Mouse (Mus musculus) kidney, adult 18-20 months (tissue): Measurements from ENCODE around the gene Mettl7b.

Experiments
- DNase-seq: peaks from one replicate; pipeline ENCODE4 v3.0.0; 2021

The Mettl7b gene

DNA sequence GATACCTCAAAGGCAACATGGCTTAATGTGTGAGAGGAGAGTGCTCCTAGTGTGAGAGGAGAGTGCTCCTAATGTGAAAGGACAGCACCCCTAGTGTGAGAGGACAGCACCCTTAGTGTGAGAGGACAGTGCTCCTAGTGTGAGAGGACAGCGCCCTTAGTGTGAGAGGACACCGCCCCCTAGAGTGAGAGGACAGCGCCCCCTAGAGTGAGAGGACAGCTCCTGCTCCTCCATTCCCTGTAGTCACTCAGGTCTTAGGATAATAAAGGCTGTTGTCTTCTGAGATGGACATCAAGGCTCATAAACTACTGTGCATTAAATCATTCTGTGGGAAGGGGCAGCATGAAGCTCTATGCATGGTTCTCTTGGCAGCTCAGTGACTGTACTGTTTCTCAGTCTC, 15.1 kb downstream of the Mettl7b start:
- DNase-seq, result peak; percentile 67

GRCm38 (mm10) chr10:128940475-128941061, 20.2 kb downstream of the Mettl7b start:
- DNase-seq, result no peak

DNA sequence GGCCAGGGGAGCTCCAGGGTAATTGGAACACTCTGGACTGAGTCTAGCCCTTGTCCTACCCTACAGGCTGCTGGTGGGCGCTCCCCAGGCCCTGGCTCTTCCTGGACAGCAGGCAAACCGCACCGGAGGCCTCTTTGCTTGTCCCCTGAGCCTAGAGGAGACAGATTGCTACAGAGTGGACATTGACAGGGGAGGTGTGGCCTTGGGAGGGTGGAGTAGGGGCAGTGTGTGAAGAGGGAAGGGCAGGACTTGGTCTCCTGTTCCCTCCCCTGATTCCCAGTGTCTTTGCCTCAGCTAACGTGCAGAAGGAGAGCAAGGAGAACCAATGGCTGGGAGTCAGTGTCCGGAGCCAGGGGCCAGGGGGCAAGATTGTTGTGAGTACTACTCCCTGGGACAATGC, 21.8 kb downstream of the Mettl7b start:
- peak; percentile 53 for DNase-seq

GRCm38 (mm10) chr10:128938457-128938856, 22.3 kb downstream of the Mettl7b start:
- peak; percentile 87 for DNase-seq

GRCm38 (mm10) chr10:128937756-128938390, 22.9 kb downstream of the Mettl7b start:
- DNase-seq, result no peak

DNA sequence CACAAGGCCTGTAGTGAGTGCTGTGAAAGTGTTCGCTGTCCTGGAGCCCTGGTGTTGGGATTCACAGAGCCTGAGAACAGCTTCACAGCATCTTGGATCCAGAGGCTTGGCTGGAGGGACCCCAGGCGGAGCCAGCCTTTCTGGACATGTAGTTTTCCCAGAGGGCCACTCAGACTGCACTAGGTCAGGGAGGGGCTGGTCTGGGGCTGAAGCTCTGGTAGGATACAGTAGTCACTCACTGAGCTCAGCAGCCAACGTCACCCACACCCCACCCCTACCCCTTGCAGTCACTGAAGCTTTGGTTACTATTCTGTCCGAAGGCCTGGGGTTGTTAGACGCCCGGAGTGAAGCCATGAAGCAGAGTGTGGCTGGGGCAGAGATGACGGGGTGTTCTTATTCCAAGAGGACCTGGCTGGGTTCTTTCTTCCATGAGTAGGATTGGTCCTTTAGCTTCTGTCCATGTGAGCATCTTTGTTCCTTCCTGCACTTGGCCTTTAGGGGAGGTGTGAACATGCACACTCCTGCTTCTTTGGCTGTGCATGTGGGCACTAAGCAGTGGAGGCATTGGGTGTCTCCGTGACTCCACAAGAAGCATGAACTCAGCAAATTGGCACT, 24.9 kb downstream of the Mettl7b start:
- no peak for DNase-seq

DNA sequence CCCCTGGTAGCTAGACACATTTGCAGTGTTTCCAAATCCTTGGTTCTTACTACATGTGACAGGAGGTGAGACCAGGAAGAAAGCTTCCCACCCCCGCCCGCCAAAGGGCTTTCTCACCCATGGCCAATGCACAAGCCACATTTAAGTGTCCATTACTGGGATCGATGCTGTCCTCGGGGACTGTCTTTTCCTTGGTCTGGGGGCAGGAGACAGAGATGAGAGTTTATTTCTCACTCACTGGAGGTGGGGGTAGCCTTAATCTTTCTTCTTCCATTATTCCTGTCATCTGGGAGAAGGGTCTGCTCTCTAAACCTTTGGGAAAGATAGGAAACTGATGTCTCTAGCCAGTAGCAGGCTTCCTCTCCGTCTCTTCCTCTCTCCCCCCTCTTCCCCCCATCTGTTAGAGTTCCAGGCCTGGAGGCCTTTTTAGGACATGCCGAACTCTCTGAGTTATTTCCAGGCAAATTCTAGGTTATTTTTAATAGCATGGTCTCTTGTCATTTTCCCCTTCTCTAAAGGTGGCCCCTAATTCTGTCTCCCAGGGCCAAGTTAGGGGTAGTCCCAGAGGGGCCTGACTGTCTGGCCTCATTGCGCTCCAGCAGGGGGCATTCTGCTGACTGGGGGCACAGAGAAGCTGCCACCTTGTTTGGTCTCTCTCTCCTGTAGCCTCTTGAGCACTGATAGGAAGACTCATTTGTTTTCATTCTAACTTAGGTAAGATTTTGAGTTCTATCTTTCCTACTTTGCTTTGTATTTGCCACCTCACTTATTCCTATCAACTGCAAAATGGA, 25.6 kb downstream of the Mettl7b start:
- DNase-seq, result no peak

DNA sequence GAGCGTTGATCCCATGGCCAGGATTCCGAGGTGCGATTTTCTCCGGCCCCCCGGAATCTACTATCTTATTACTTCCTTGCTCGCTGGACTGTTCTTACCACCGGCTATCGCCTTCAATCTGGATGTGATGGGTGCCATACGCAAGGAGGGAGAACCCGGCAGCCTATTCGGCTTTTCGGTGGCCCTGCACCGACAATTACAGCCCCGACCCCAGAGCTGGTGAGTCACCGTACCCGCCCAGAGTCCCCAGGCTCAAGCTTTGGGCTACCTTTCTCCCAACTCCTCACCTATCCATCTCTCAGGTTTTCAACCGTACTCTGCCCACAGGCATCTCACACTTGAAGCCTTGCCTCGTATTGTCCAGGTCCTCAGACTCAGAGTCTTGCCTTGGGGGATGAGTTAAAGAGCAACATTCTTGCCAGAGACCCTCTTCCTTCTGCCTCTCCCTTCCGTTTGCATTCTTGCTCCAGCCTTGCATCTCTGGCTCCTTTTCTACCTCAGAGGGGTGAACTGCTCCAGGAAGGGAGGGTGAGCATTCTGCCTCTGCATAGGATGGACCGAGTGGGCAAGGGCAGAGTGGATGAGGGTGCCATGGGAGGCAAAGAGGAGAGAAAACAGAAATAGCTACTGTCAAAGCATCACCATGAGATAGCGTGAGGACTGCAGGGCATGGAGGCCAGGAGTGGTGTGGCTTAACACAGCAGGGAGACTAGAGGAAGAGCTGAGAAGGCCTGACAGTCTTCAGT, 26.6 kb downstream of the Mettl7b start:
- DNase-seq, result no peak

DNA sequence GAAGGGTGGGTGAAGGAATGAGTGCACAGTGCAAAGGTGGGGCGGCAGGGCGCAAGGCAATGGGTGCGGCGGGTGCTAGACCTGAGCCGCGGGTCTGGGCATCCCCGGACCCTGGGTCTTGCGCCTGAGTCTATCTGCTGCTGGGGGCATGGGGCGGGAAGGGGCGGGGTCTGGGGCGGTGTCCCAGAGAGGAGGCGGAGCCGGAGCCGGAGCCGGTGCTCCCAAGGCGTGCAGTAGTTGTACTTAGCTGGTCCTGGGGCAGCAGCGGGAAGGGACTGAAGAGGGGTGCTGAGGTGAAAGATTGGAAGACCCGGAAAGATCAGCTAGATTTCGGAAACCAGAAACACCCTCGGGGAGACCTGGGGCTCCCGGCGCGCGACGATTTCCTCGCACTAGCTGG, 27.2 kb downstream of the Mettl7b start, which contains the start of gene Itga7:
Gene Itga7 (plus strand): TSS at position 245 of the 400 bp plus-strand sequence.
- peak; percentile 53 for DNase-seq

DNA sequence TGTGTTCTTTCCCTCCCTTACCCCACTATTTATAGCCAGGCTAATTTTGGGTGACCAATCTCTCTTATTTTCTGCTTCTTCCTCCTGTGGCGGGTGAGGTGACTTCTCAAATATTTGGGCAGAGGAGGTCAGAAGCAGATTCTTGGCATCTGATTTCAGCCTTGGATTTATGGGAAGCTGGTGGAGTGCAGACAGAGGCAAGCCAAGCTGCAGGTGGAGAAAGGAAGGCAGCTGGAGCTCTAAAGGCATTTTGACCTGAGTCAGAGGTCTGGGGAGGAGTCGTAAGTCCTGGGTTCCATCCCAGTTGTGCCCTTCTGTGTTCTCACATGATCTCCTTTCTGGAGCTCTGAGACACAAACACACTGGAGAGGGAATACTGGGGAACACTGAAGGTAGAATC, 29.3 kb downstream of the Mettl7b start:
- DNase-seq, result no peak

DNA sequence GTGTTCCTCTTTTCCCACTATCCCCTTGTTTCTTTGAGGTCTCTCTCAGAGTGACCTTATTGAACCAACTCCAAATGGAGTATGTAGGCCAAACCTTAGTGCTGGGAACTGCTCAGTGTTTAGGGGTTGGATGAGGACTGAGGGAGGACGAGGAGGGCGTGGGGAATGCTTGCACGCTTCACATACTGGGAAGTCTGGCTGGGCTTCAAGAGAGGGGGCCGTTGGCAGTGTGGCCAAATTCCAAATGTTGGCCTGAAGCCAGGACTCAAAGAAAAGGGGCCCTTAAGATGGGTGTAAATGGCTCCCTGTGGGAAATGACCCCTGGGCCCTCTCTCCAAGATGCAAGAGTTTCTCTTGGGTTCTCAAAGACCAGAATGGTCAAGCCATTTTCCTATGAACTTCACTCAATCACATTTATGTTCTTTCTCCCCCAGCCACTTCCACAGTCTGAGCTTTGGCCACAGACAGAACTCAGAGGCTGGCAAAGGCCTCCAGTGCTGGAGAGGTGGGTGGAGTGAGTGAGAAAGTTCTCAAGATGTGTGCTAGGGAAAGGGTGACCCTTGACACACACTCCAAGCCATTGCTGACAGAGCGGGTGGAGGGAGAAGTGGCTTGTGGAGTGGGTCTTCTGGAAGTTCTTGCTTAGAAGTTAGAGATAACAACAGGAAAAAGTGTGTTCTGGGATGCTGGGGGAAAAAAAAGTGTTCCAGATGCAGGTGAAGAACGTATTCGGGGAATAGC, 31.0 kb downstream of the Mettl7b start:
- no peak for DNase-seq

DNA sequence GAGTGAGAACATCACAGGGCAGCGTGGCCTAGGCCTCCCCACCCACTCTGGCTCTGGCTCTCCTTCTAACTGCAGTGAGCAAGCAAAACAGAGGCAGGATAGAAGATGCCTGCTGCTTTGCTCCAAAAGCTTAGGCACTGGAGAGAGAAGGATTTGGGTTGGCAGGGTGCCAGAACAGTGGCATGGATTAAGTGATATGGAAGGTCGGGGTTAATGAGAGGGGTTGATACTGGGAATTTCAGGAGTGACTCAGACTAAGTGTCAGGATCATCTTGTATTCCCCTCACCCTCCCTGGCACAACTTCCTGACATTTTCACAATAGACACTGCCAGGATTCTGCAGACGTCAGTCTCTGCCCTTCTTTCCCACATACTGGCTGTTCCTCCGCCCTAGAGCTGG, 32.4 kb downstream of the Mettl7b start:
- DNase-seq, result no peak

DNA sequence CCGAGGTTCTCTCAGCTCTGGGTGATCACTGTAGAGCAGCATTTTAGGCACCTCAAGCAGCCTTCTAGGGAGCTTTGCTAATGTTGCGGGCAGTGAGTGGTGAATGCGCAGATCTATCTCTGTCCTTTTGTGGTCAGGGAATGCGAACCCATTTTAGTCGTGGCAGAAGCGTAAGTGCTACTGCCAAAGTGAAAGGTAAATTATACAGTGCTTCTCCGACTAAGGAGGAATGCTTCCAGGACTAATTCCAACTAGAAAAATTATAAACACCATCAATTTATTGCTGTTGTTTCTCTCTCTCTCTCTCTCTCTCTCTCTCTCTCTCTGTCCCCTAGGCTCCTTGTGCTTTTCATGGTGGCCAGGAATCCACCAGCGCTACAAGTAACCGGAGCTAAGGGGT, 36.9 kb downstream of the Mettl7b start, which contains the start of gene Bloc1s1:
Gene Bloc1s1 (minus strand): TSS at position 101 of the 400 bp plus-strand sequence.
- peak; percentile 39 for DNase-seq

DNA sequence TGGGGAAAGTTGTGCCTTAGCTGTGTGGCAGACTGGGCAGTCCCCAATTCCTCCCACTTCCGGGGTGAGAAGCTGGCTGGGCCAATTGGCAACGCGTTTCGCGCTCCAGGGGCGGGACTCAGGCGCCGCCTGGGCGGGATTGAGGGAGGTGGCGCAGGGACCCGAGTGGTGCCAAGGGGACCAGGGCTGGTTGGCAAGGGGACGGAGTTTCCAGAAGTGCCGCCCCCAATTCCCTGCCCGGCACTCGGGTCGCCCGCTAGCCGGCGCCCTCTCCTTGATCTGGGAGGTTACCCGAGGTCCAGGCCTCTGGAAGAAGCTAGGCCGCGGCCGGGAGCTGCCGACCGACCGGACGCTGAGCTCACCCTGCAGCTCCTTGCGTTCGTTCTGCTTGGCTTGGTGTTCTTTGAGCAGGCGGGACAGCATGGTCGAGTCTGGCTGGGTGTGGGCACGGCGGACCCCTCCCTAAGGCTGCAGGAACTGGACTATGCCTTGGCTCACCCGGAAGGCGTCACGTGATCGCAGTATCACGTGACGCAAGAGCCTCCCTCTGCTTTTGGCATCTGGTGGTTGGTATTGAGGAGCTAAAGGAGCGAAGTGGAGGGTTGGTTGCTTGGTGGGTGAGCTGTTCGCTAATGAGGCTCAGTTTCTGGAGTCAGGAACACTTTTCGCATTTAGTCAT, 37.6 kb downstream of the Mettl7b start:
- DNase-seq, result peak; percentile 96

GRCm38 (mm10) chr10:128922822-128923012, 38.1 kb downstream of the Mettl7b start, which contains the start of gene Rdh5:
Gene Rdh5 (minus strand): TSS chr10:128922888.
- DNase-seq, result no peak

DNA sequence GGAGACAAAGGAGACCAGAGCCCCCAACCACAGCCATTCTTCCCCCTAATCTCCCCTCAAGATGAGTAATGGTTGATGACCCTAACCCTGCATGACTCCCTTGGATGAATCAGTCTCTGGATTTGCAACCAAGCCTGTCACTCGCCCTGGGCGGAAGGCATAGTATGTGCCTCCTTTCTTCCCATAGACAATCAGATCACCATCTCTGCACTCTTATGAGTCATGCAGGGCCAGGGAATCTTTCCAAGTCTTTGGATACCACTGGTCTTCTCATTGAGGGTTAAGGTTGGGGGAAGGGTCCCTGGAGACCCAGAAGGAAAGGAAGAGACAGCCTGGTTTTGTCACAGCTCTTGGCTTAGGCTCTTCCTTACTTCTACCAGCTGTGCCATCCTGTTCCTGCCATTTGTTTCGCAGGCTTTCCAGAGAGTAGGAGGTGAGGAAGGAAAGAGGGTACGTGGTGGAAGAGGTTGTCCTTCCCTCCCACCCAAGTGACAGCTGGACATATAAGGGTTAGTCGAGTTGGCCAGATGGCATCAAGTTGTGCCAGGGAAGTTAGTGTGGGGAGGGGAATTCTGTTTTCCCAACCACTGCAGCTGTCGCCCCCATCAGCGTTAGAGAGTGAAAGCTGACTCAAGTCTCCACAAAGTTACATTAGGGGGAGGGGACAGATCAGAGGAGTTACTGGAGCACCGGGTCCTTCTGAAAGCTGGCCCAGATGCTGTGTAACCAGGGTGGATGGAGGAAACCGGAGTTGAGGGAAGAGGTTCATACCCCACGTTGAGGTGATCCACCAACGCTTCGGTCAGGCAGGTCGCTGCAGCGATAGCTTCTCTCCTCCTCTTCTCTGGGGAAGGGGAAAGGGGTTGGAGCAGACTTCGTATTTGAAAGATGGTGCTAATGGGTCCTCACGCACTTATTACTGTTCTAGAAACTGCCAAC, 38.6 kb downstream of the Mettl7b start:
- DNase-seq, result no peak

GRCm38 (mm10) chr10:128921251-128921650, 39.5 kb downstream of the Mettl7b start:
- no peak for DNase-seq

DNA sequence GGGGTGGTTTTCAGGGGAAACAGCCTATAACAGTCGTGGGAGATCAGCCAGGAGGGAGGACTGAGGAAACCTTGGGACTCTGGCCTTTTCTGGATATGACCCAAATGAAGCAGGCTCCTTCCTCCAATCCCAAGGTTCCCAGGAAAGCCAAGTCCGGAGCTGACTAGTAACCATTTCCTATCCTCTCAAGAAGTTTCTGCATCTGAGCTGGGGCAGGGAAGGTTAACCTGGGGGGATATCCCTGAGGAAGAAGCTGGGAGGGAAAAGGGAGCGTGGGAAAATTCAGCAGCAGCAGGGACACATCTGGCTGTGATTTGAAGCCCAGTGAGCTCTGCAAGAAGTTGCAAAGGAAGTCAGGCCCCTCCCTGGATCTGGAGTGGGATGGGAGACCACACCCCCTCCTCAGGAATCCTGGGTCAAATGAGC, 40.0 kb downstream of the Mettl7b start:
- peak; percentile 46 for DNase-seq

GRCm38 (mm10) chr10:128919966-128920365, 40.8 kb downstream of the Mettl7b start:
- no peak for DNase-seq

DNA sequence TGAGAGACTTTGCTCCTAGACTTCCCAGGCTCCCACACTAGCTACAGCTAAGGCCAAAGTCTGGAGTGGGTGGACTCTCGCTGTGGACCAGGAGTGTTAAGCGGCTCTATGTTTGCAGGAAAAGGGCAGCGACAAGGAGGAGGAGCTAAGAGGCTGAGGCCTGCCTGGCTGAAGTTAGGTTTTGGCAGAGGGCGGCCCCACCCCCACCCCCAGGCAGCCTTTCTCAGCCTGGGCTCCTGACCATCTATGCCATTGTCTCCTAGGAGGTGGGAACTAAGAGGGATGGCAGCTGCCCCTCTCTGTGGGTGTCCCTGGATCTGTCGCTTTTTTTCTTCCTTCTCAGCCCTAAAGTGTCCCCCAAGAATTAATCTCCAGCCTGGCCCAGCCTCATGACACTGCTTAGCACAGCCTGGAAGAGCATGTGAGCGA, 41.6 kb downstream of the Mettl7b start:
- peak; percentile 77 for DNase-seq
